Mouse (Mus musculus) myocyte (in vitro differentiated cells): ENCODE data around the gene Kcnh7.

Experiments
- POLR2A ChIP-seq: IDR thresholded peaks from one replicate; pipeline ENCODE4 v1.6.1; 2011; ENCODE audit warnings: low read depth, mild to moderate bottlenecking, control low read depth, moderate library complexity; ENCODE audit not compliant: insufficient read length
- POLR2AphosphoS2 ChIP-seq: IDR thresholded peaks from one replicate; pipeline ENCODE4 v1.6.1; 2011; ENCODE audit warnings: low read depth, control low read depth; ENCODE audit not compliant: insufficient read length

- TF ChIP-seq POLR2AphosphoS2 = no peak
- TF ChIP-seq POLR2A = no peak
These were observed 377.2 kb downstream of the Kcnh7 start for GRCm38 (mm10) chr2:62806931-62807330.
